Mouse (Mus musculus) midbrain, embryonic 14.5 days (tissue): ENCODE results near the gene Gpr75. TPM values are rescaled to one million over a fixed set of nuclear protein-coding genes. Genes with fewer than 3 reads are reported as not detected.

Experiments
- ATAC-seq: fragments of 200-750 bp; cut with Nextera tagmentation; 2 replicates; pipeline ENCODE4 v1.8.0; 2017; ENCODE audit warnings: moderate number of reproducible peaks, moderate library complexity; ENCODE audit not compliant: low FRiP score, low TSS enrichment
- DNase-seq: peaks from one replicate; pipeline ENCODE4 v3.0.0-alpha.2; 2015
- H3K27ac ChIP-seq: fragments of 300-500 bp; sonication (generic); replicated peaks from 2 replicates; pipeline ENCODE4 v1.5.1; 2014; ENCODE audit warnings: mild to moderate bottlenecking, low read depth, low read length, moderate library complexity
- H3K27me3 ChIP-seq: fragments of 300-500 bp; sonication (generic); 2 replicates; pipeline ENCODE4 v1.6.1; 2014; ENCODE audit warnings: low read length, control low read depth, mixed read lengths; ENCODE audit not compliant: control insufficient read depth, insufficient read depth
- H3K36me3 ChIP-seq: fragments of 300-500 bp; sonication (generic); 2 replicates; pipeline ENCODE4 v1.6.1; 2014; ENCODE audit warnings: low read length, control low read depth; ENCODE audit not compliant: control insufficient read depth, insufficient read depth
- H3K4me1 ChIP-seq: fragments of 300-500 bp; sonication (generic); 2 replicates; pipeline ENCODE4 v1.6.1; 2014; ENCODE audit warnings: mild to moderate bottlenecking, antibody characterized with exemption, low read length, control low read depth; ENCODE audit not compliant: control insufficient read depth, insufficient read depth
- H3K4me2 ChIP-seq: fragments of 300-500 bp; sonication (generic); 2 replicates; pipeline ENCODE4 v1.6.1; 2014; ENCODE audit warnings: mild to moderate bottlenecking, low read length, moderate library complexity
- H3K4me3 ChIP-seq: fragments of 300-500 bp; sonication (generic); replicated peaks from 2 replicates; pipeline ENCODE4 v1.5.1; 2014; ENCODE audit warnings: low read depth, low read length
- H3K9ac ChIP-seq: fragments of 300-500 bp; sonication (generic); replicated peaks from 2 replicates; pipeline ENCODE4 v1.6.1; 2014; ENCODE audit warnings: mild to moderate bottlenecking, low read length, moderate library complexity
- H3K9me3 ChIP-seq: fragments of 300-500 bp; sonication (generic); 2 replicates; pipeline ENCODE4 v1.6.1; 2016; ENCODE audit warnings: low read length, control low read depth, mixed read lengths; ENCODE audit not compliant: control insufficient read depth
- WGBS: fragments of 180-500 bp; shearing (Covaris S2); extraction: QIAGEN DNeasy Blood & Tissue Kit; methylation state at CpG from one replicate; pipeline ENCODE4 v1.1.7; 2014; 5-methylcytosine and 5-hydroxymethylcytosine counted together
- polyA plus RNA-seq: library from polyadenylated mRNA; unstranded; fragments of >200 nt; fragmentation: Nextera tagmentation; extraction: Ambion mirVana; gene quantifications from 2 replicates; pipeline ENCODE4 v1.2.1, GENCODE M21; 2014

Gene Gpr75
- 7.4 and 8.8 TPM in 2 replicates for polyA plus RNA-seq

DNA sequence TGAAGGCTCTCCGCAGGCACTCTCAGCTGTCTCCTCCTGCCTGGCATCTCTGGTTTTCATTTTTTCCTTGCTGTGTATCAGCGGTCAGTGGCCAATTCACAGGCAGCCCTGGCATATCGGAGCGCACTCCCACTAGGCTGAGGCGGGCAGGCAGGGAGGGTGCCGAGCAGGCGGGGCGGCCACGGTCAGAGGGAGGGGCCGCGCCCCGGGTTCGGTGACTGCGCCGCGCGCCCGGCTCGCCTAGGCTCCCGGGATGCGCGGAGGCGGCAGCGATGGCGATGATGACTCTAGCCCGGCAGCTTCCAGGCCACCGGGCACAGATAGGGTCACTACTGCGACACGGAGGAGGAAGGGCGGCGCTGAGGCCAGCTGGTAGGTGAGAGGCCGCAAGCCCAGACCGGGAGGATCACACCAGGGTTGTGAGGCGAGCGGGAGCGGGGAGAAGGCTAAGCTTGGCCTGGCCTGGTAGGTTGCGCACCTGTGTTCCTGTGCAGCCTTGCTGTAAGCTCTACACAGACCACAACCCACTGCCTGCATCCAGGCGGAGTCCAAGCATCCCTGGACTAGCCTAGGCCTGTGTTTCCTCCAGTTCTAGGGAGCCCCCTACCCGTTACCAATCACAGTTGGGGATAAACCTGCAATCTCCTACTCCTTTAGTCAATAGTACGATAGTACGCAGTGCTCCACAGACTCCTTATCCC is at the start of gene Gpr75, which contains the start of gene Asb3:
Gpr75 (plus strand) TSS at position 188 of the 701 bp plus-strand sequence.
Asb3 (plus strand) TSS at position 246 of the 701 bp plus-strand sequence.
- Histone ChIP-seq H3K36me3 (peaks cover 1% of the 10 kb centered on the region), H3K9me3 (no peaks in the 10 kb centered on the region), H3K27me3 (no peaks in the 10 kb centered on the region), H3K4me2 (peak within 1 kb of the TSS; percentile 75), H3K27ac (peak within 1 kb of the TSS; percentile 89), H3K4me3 (peak within 1 kb of the TSS; percentile 60), H3K4me1 (no peaks in the 10 kb centered on the region), H3K9ac (peak within 1 kb of the TSS; percentile 88)
- ATAC-seq (peak; percentile 91), DNase-seq (peak; percentile 81)
- 1% methylated on average over 41 of the region's 41 CpGs for WGBS

GRCm38 (mm10) chr11:30838793-30839192 is 46.4 kb upstream of the Gpr75 start:
- ATAC-seq: no peak
- H3K27ac ChIP-seq: no peak overlapping the region
- peaks cover 75% of the 10 kb centered on the region for H3K36me3 ChIP-seq
- WGBS: 98% methylated on average over 2 of the region's 2 CpGs
- no peaks in the 10 kb centered on the region for H3K4me1 ChIP-seq
- H3K27me3 ChIP-seq: no peaks in the 10 kb centered on the region
- H3K9ac ChIP-seq: no peak overlapping the region
- no peak for DNase-seq
- H3K4me2 ChIP-seq: no peak overlapping the region
- H3K9me3 ChIP-seq: no peaks in the 10 kb centered on the region
- H3K4me3 ChIP-seq: no peak overlapping the region

DNA sequence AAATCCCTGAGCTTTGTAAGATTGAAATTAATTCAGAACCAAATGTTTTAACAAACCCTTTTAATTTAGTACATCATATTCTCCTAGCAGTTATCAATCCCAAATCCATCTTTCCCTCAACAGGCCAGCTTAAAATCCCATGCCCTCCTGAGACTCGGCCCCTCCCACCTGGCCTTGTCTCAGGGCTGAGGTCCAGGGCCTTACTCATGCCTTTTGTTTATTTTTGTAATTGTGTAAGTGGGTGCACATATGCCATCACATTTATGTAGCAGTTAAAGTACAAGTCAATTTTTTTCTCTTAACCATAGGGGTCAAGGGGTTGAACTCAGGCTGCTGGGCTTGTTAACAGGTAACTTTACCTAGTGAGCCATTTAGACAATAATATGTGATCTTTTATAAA is 40.8 kb upstream of the Gpr75 start:
- H3K9ac ChIP-seq: no peak overlapping the region
- H3K9me3 ChIP-seq: no peaks in the 10 kb centered on the region
- no peak overlapping the region for H3K4me2 ChIP-seq
- no peaks in the 10 kb centered on the region for H3K27me3 ChIP-seq
- peaks cover 65% of the 10 kb centered on the region for H3K36me3 ChIP-seq
- no peak overlapping the region for H3K4me3 ChIP-seq
- no peak for DNase-seq
- H3K27ac ChIP-seq: no peak overlapping the region
- 96% methylated on average over 1 of the region's 1 CpGs for WGBS
- no peaks in the 10 kb centered on the region for H3K4me1 ChIP-seq
- no peak for ATAC-seq

- Histone ChIP-seq H3K4me1 (no peaks in the 10 kb centered on the region), H3K9me3 (no peaks in the 10 kb centered on the region), H3K36me3 (peaks cover 51% of the 10 kb centered on the region), H3K9ac (no peak overlapping the region), H3K27ac (no peak overlapping the region), H3K27me3 (no peaks in the 10 kb centered on the region), H3K4me2 (no peak overlapping the region), H3K4me3 (no peak overlapping the region)
- DNase-seq (no peak), ATAC-seq (no peak)
Measured at GRCm38 (mm10) chr11:30872425-30872824, 12.7 kb upstream of the Gpr75 start.

DNA sequence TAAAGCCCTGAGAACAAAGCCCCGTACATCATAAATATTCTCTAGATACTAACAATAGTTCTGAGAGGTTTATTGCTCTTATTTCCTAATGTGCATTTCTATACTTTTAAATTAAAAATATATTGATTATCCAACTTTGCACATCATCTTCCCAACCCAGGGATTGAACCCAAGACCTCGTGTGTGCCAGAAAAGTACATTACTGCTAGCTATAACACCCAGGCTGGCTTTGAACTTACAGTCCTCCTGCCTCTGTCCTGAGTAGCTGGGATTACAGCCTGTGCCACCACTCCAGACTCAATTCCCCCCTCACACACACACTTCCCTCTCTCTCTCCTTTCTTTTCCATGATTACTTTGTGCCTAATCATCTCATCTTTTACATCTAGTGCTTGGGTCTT is 3.0 kb downstream of the Gpr75 start:
- 90% methylated on average over 2 of the region's 2 CpGs for WGBS
- Histone ChIP-seq H3K4me1 (no peaks in the 10 kb centered on the region), H3K9ac (no peak overlapping the region), H3K4me2 (no peak overlapping the region), H3K9me3 (no peaks in the 10 kb centered on the region), H3K36me3 (0 out of 2 replicates have a peak, but pooled peaks cover 3% of the 10 kb centered on the region), H3K4me3 (no peak overlapping the region), H3K27ac (no peak overlapping the region), H3K27me3 (no peaks in the 10 kb centered on the region)
- ATAC-seq (no peak), DNase-seq (no peak)

- Histone ChIP-seq H3K27me3 (no peaks in the 10 kb centered on the region), H3K4me2 (no peak overlapping the region), H3K9ac (no peak overlapping the region), H3K4me3 (no peak overlapping the region), H3K4me1 (no peaks in the 10 kb centered on the region), H3K9me3 (no peaks in the 10 kb centered on the region), H3K27ac (no peak overlapping the region), H3K36me3 (0 out of 2 replicates have a peak, but pooled peaks cover 3% of the 10 kb centered on the region)
- no peak for ATAC-seq
- 98% methylated on average over 1 of the region's 1 CpGs for WGBS
- DNase-seq: no peak
Measured at GRCm38 (mm10) chr11:30896201-30896600, 11.0 kb downstream of the Gpr75 start.

GRCm38 (mm10) chr11:30899312-30899711 is 14.2 kb downstream of the Gpr75 start:
- Histone ChIP-seq H3K27me3 (no peaks in the 10 kb centered on the region), H3K4me1 (no peaks in the 10 kb centered on the region), H3K4me2 (no peak overlapping the region), H3K9me3 (no peaks in the 10 kb centered on the region), H3K4me3 (no peak overlapping the region), H3K36me3 (no peaks in the 10 kb centered on the region), H3K9ac (no peak overlapping the region), H3K27ac (no peak overlapping the region)
- DNase-seq (no peak), ATAC-seq (no peak)

DNA sequence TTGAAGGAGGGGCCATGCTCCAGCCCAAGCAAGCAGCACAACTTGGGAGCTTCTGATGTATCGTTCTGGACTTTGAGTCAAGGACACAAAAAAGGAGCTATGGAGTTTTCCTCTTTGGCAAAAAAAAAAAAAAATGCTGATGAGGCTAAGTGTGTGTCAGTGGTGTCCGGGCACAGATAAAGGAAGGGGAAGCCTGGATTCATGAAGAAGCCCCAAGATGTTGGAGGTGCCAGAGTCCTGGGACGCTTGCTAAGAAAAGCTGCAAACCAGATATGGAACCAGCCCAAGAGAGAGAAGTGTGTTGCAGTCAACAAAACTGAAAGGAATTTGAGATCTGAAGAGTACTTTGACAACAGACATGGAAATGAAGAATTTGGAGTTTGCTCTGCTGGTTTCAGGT is 27.2 kb downstream of the Gpr75 start:
- no peak for DNase-seq
- no peaks in the 10 kb centered on the region for H3K9me3 ChIP-seq
- 94% methylated on average over 3 of the region's 3 CpGs for WGBS

GRCm38 (mm10) chr11:30920641-30921040 is 35.5 kb downstream of the Gpr75 start:
- DNase-seq (no peak), ATAC-seq (no peak)
- Histone ChIP-seq H3K4me3 (no peak overlapping the region), H3K27ac (no peak overlapping the region), H3K9ac (no peak overlapping the region), H3K4me2 (no peak overlapping the region), H3K4me1 (no peaks in the 10 kb centered on the region), H3K9me3 (no peaks in the 10 kb centered on the region), H3K27me3 (no peaks in the 10 kb centered on the region), H3K36me3 (0 out of 2 replicates have a peak, but pooled peaks cover 5% of the 10 kb centered on the region)
- WGBS: 48% methylated on average over 1 of the region's 1 CpGs

More for the DNA sequence above, 27.2 kb downstream of the Gpr75 start:
- ATAC-seq: no peak
- H3K4me1 ChIP-seq: no peaks in the 10 kb centered on the region
- no peak overlapping the region for H3K4me2 ChIP-seq
- H3K27me3 ChIP-seq: no peaks in the 10 kb centered on the region
- no peak overlapping the region for H3K4me3 ChIP-seq
- H3K9ac ChIP-seq: no peak overlapping the region
- H3K27ac ChIP-seq: no peak overlapping the region
- no peaks in the 10 kb centered on the region for H3K36me3 ChIP-seq
